ENCODE assay signal across 18 mouse cellular contexts in the genomic region with DNA sequence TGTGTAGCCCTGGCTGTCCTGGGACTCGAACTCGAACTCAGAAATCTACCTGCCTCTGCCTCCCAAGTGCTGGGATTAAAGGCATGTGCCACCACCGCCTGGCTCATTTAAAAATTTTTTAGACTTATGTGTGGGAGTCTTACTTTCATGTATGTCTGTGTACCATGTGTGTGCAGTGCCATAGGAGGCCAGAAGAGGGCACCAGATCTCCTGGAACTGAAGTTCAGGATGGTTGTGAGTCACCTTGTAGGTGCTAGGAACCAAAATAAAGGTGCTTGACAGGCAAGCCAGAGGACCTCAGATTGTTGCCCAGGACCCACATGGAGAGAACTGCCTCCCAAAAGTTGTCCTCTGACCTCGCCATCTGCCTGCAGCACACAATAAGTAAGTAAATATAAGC. TPM values are rescaled to one million over a fixed set of nuclear protein-coding genes. Genes with fewer than 3 reads are reported as not detected.
DNase-seq lines count a peak whose midpoint lies in the region; ATAC-seq and TF ChIP-seq lines count a peak whose summit lies in the region.
"Had no signal": no experiment of that assay in that cellular context is flagged by ENCODE, and none has a peak within 500 bp of the region (broad histone marks: within the 10 kb centered on the region; RNA-seq: fewer than 3 reads in every experiment).

No protein-coding gene starts in this region.

- H3K36me3 ChIP-seq in heart, adult 2 months (ENCODE audit: control insufficient read depth, insufficient read depth, low read length) = no peaks in the 10 kb centered on the region
- H3K36me3 ChIP-seq in lung, postnatal 0 days (ENCODE audit: insufficient read depth, low read length) = no peaks in the 10 kb centered on the region
- H3K36me3 ChIP-seq in ES-Bruce4 (ENCODE audit: control insufficient read depth, insufficient read depth, low read length, poor library complexity, severe bottlenecking) = no peaks in the 10 kb centered on the region

- ATAC-seq in lung, postnatal 0 days = no peak

- TF ChIP-seq EP300 in heart, adult 2 months (IDR thresholded peaks at IDR 0.05; ENCODE audit: insufficient read depth, low read depth, low read length) = no peak
- no peak for TF ChIP-seq EP300 in lung, postnatal 0 days (IDR thresholded peaks at IDR 0.05)
- TF ChIP-seq EP300 in ES-Bruce4 (IDR thresholded peaks at IDR 0.05; ENCODE audit: insufficient read depth, low read depth, low read length) = no peak

- H3K27ac ChIP-seq in heart, adult 2 months = no peak overlapping the region
- no peak overlapping the region for H3K27ac ChIP-seq in lung, postnatal 0 days (ENCODE audit: low read length)
- H3K27ac ChIP-seq in ES-Bruce4 (ENCODE audit: insufficient read depth, low read length) = no peak overlapping the region
- H3K27ac ChIP-seq: heart, embryonic 13.5 days; hindbrain, embryonic 10.5 days; limb, embryonic 10.5 days had no signal

- no peak overlapping the region for H3K4me2 ChIP-seq in lung, postnatal 0 days (replicated peaks; ENCODE audit: low read depth, low read length)
- H3K4me2 ChIP-seq: heart, embryonic 13.5 days had no signal

- TF ChIP-seq CTCF in heart, adult 2 months (IDR thresholded peaks at IDR 0.05) = peak; percentile 40
- peak; percentile 36 for TF ChIP-seq CTCF in lung, postnatal 0 days (IDR thresholded peaks at IDR 0.05)
- TF ChIP-seq CTCF in ES-Bruce4 (IDR thresholded peaks at IDR 0.05; ENCODE audit: low read depth, low read length) = peak; percentile 28

- H3K27me3 ChIP-seq in heart, adult 2 months (ENCODE audit: control insufficient read depth, insufficient read depth, low read length) = no peaks in the 10 kb centered on the region
- H3K27me3 ChIP-seq in lung, postnatal 0 days (replicated peaks; ENCODE audit: insufficient read depth, low read length) = no peaks in the 10 kb centered on the region
- H3K27me3 ChIP-seq in ES-Bruce4 (ENCODE audit: control insufficient read depth, insufficient read depth, low read length, poor library complexity, severe bottlenecking) = no peaks in the 10 kb centered on the region

- no peak overlapping the region for H3K4me3 ChIP-seq in heart, adult 2 months
- no peak overlapping the region for H3K4me3 ChIP-seq in lung, postnatal 0 days (ENCODE audit: low read depth, low read length)
- H3K4me3 ChIP-seq in ES-Bruce4 (ENCODE audit: low read depth, low read length) = no peak overlapping the region
- H3K4me3 ChIP-seq: heart, embryonic 13.5 days; hindbrain, embryonic 10.5 days; limb, embryonic 10.5 days; megakaryocyte, embryonic 14.5 days; myocyte had no signal

- TF ChIP-seq POLR2A in heart, adult 2 months (IDR thresholded peaks at IDR 0.05; ENCODE audit: insufficient read depth, low read depth, low read length) = no peak
- TF ChIP-seq POLR2A in ES-Bruce4 (IDR thresholded peaks at IDR 0.05; ENCODE audit: insufficient read depth, low read length) = no peak

- H3K79me2 ChIP-seq in heart, adult 2 months (replicated peaks; ENCODE audit: control insufficient read depth, insufficient read depth, low read length) = no peaks in the 10 kb centered on the region

- DNase-seq in heart, adult 2 months = no peak
- DNase-seq in heart, adult 18-20 months = no peak
- DNase-seq in lung, postnatal 0 days (ENCODE audit: low spot score) = no peak
- DNase-seq in lung, adult 18-20 months = no peak
- peak; percentile 38 for DNase-seq in naive thymus-derived CD4-positive, alpha-beta T cell, adult 2 months (ENCODE audit: low read depth)
- no peak for DNase-seq in T-cell, adult 2 months (ENCODE audit: low spot score)
- DNase-seq in c-Kit-positive CD71-positive TER-119-positive erythroid progenitor cells, embryonic 14.5 days (ENCODE audit: low spot score) = no peak
- DNase-seq: adrenal gland, adult 8-10 months; kidney, adult 18-20 months; lung, adult 2 months; right cerebral cortex, postnatal 25 days had no signal

- H3K9me3 ChIP-seq in lung, postnatal 0 days (ENCODE audit: low read length) = peaks cover 5% of the 10 kb centered on the region; the same call in 1 of the 2 replicates
- H3K9me3 ChIP-seq in ES-Bruce4 (replicated peaks; ENCODE audit: control insufficient read depth, insufficient read depth, low read length, poor library complexity, severe bottlenecking) = no peaks in the 10 kb centered on the region
- H3K9me3 ChIP-seq: hindbrain, embryonic 10.5 days; limb, embryonic 10.5 days had no signal

- intact Hi-C loops in heart, adult 2 months (cut with DNase I) = no loop called here

- no peaks in the 10 kb centered on the region for H3K4me1 ChIP-seq in heart, adult 2 months (ENCODE audit: control insufficient read depth, insufficient read depth, low read length)
- H3K4me1 ChIP-seq in lung, postnatal 0 days (ENCODE audit: insufficient read depth, low read depth, low read length) = no peaks in the 10 kb centered on the region
- no peaks in the 10 kb centered on the region for H3K4me1 ChIP-seq in ES-Bruce4 (ENCODE audit: control insufficient read depth, insufficient read depth, low read length)

- no peak overlapping the region for H3K9ac ChIP-seq in heart, adult 2 months (ENCODE audit: low read depth, low read length)
- no peak overlapping the region for H3K9ac ChIP-seq in lung, postnatal 0 days (replicated peaks; ENCODE audit: low read depth)
- H3K9ac ChIP-seq in ES-Bruce4 (ENCODE audit: low read depth, poor library complexity, severe bottlenecking) = no peak overlapping the region
- H3K9ac ChIP-seq: heart, embryonic 13.5 days had no signal

- WGBS in heart, adult 2 months = 79% methylated on average over 4 of the region's 4 CpGs
- 89% methylated on average over 4 of the region's 4 CpGs for WGBS in lung, postnatal 0 days

RNA-seq across cellular contexts. Expression of a gene that starts 13.8 kb away (rescaled TPM):
- 1 to 10 TPM; 1.5 to 1.7 TPM for total RNA-seq in heart, adult 2 months (2021)
- polyA plus RNA-seq in heart, adult 2 months (2012; rRNA removed) = 1.3 and 1.6 TPM in 2 replicates
- total RNA-seq in heart, adult 18-20 months (2021) = 1 to 10 TPM; 1.4 to 1.5 TPM
- 1.0 and 1.2 TPM in 2 replicates for polyA plus RNA-seq in lung, postnatal 0 days (2015; fragmentation: Nextera tagmentation; extraction: Ambion mirVana)
- polyA plus RNA-seq in ES-Bruce4 (2011; ENCODE audit: insufficient read depth, insufficient read length, low read depth, missing spikeins) = 8.0 and 9.7 TPM in 2 replicates

RNA-seq across cellular contexts. Expression of a gene that starts 15.7 kb away (rescaled TPM):
- under 1 TPM; 0.29 to 0.30 TPM for total RNA-seq in heart, adult 2 months (2021)
- polyA plus RNA-seq in heart, adult 2 months (2012; rRNA removed) = 0.31 TPM in 1 of 2 replicates, not detected in the other
- total RNA-seq in heart, adult 18-20 months (2021) = 1 to 10 TPM in 1 of 2 experiments, not detected in 1; 1.0 TPM
- polyA plus RNA-seq in lung, postnatal 0 days (2015; fragmentation: Nextera tagmentation; extraction: Ambion mirVana) = 0.13 TPM in 1 of 2 replicates, not detected in the other
- 1.2 TPM in 1 of 2 replicates, not detected in the other for polyA plus RNA-seq in ES-Bruce4 (2011; ENCODE audit: insufficient read depth, insufficient read length, low read depth, missing spikeins)
- polyA plus RNA-seq: forebrain, embryonic 11.5 days; heart, embryonic 13.5 days; limb, embryonic 10.5 days had no signal

RNA-seq across cellular contexts. Expression of a gene that starts 16.2 kb away (rescaled TPM):
- total RNA-seq in heart, adult 2 months (2021) = 10 to 100 TPM; 21.1 to 21.3 TPM
- 22.9 and 24.1 TPM in 2 replicates for polyA plus RNA-seq in heart, adult 2 months (2012; rRNA removed)
- 10 to 100 TPM; 17.2 to 18.2 TPM for total RNA-seq in heart, adult 18-20 months (2021)
- polyA plus RNA-seq in lung, postnatal 0 days (2015; fragmentation: Nextera tagmentation; extraction: Ambion mirVana) = 52.2 and 60.6 TPM in 2 replicates
- polyA plus RNA-seq in ES-Bruce4 (2011; ENCODE audit: insufficient read depth, insufficient read length, low read depth, missing spikeins) = 25.7 and 28.7 TPM in 2 replicates

RNA-seq across cellular contexts. Expression of a gene that starts 40.7 kb away (rescaled TPM):
- 10 to 100 TPM; 19.3 to 21.7 TPM for total RNA-seq in heart, adult 2 months (2021)
- polyA plus RNA-seq in heart, adult 2 months (2012; rRNA removed) = 43.0 and 46.8 TPM in 2 replicates
- total RNA-seq in heart, adult 18-20 months (2021) = 10 to 100 TPM; 16.9 to 22.0 TPM
- polyA plus RNA-seq in lung, postnatal 0 days (2015; fragmentation: Nextera tagmentation; extraction: Ambion mirVana) = 49.5 and 52.4 TPM in 2 replicates
- 15.7 and 19.9 TPM in 2 replicates for polyA plus RNA-seq in ES-Bruce4 (2011; ENCODE audit: insufficient read depth, insufficient read length, low read depth, missing spikeins)
